Mouse (Mus musculus) neural tube, embryonic 14.5 days (tissue): ENCODE measurements at regions not wholly inside any gene's neighbourhood (a gene's known extent, or its start where the extent isn't known, plus 50 kb on each side); places are given as distances from the start of the nearest gene placed in this dataset.

ENCODE experiments used
- ATAC-seq: fragments of 200-750 bp; cut with Nextera tagmentation; 2 replicates; pipeline ENCODE4 v1.8.0; 2017; ENCODE audit warnings: low read depth, mild to moderate bottlenecking, moderate TSS enrichment, moderate library complexity
- H3K27ac ChIP-seq: fragments of 300-500 bp; sonication (generic); 2 replicates; pipeline ENCODE4 v1.5.1; 2014; ENCODE audit warnings: low read depth, mild to moderate bottlenecking, control low read depth, low read length, moderate library complexity, mixed read lengths
- H3K27me3 ChIP-seq: fragments of 300-500 bp; sonication (generic); 2 replicates; pipeline ENCODE4 v1.6.1; 2014; ENCODE audit warnings: low read length; ENCODE audit not compliant: control insufficient read depth, insufficient read depth
- H3K36me3 ChIP-seq: fragments of 300-500 bp; sonication (generic); 2 replicates; pipeline ENCODE4 v1.6.1; 2014; ENCODE audit warnings: low read length, mixed read lengths; ENCODE audit not compliant: control insufficient read depth, insufficient read depth
- H3K4me1 ChIP-seq: fragments of 300-500 bp; sonication (generic); 2 replicates; pipeline ENCODE4 v1.6.1; 2014; ENCODE audit warnings: low read length; ENCODE audit not compliant: control insufficient read depth, insufficient read depth
- H3K4me2 ChIP-seq: fragments of 300-500 bp; sonication (generic); 2 replicates; pipeline ENCODE4 v1.6.1; 2014; ENCODE audit warnings: mild to moderate bottlenecking, low read depth, low read length, control low read depth
- H3K4me3 ChIP-seq: fragments of 300-500 bp; sonication (generic); 2 replicates; pipeline ENCODE4 v1.5.1; 2014; ENCODE audit warnings: low read depth, low read length, control low read depth, mixed read lengths
- H3K9ac ChIP-seq: fragments of 300-500 bp; sonication (generic); replicated peaks from 2 replicates; pipeline ENCODE4 v1.6.1; 2014; ENCODE audit warnings: low read depth, mild to moderate bottlenecking, control low read depth, low read length, mixed read lengths
- H3K9me3 ChIP-seq: fragments of 300-500 bp; sonication (generic); 2 replicates; pipeline ENCODE4 v1.6.1; 2016; ENCODE audit warnings: low read length; ENCODE audit not compliant: control insufficient read depth
- WGBS: fragments of 180-500 bp; shearing (Covaris S2); extraction: QIAGEN DNeasy Blood & Tissue Kit; methylation state at CpG from one replicate; pipeline ENCODE4 v1.1.7; 2014; 5-methylcytosine and 5-hydroxymethylcytosine counted together

DNA sequence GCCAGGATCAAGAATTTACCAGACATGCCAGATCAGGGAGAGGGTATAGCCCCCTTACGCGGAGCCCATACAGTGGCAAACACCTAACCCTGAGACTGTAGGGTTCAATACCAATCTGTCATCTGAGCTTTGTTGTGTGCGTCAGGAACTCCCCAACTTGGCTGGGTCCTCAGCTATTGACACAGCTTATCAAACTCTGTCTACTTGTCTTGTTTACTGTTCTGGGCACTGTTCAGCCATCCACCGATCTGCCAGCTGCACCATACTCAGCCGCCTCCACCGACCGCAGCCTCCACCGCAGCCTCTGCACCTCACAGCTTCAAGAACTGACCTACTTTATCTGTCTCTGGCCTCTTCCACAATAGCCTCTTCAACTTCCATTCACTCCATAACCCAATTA, 80.1 kb upstream of the Mapk10 start:
- H3K27ac ChIP-seq, result no peak overlapping the region
- ATAC-seq, result no peak

DNA sequence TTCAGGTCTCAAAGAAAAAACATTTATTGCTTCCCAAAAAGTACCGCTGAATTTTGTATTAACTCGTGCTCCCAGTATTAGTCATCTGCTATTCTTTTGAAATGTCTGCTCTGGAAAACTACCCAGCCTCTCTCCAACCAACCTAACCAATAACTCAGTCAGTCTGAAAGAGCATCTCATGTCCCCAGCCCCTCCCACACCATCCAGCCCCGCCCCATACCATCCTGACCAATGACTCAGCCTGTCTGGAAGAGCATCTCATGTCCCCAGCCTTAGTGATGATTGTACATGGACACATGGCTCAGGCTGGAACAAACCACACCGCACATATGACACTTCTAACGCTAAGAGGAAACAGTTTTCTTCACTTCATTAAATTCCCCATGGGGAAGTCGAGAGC, 58.1 kb upstream of the Mapk10 start:
- WGBS, result 87% methylated on average over 6 of the region's 6 CpGs
- no peaks in the 10 kb centered on the region for H3K36me3 ChIP-seq
- ATAC-seq, result no peak

More for the DNA sequence above, 80.1 kb upstream of the Mapk10 start:
- no peaks in the 10 kb centered on the region for H3K36me3 ChIP-seq
- no peaks in the 10 kb centered on the region for H3K27me3 ChIP-seq
- H3K4me2 ChIP-seq, result no peak overlapping the region
- 90% methylated on average over 8 of the region's 8 CpGs for WGBS
- H3K4me3 ChIP-seq, result no peak overlapping the region
- H3K9me3 ChIP-seq, result no peaks in the 10 kb centered on the region
- no peak overlapping the region for H3K9ac ChIP-seq
- no peaks in the 10 kb centered on the region for H3K4me1 ChIP-seq

DNA sequence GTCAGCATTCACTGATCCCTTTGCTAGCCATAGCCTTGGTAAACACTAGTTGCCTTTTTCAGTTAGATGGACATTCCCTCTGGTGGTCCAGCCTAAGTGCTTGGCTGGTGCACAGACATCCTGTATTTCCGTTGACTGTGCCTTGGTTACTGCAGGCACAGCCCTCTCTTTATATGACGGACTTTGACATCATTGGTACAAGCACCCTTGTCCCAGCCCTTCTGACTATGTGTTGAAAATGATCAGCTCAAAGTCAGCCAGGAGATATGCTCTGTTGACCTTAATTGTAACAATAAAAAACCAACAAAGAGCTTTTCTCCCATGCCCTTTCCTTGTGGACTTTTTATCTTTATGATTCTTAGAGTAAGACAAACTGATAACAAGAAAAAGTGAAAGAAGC, 53.8 kb upstream of the Mapk10 start:
- no peaks in the 10 kb centered on the region for H3K36me3 ChIP-seq
- H3K4me2 ChIP-seq, result no peak overlapping the region
- no peak overlapping the region for H3K9ac ChIP-seq
- 83% methylated on average over 2 of the region's 2 CpGs for WGBS
- ATAC-seq, result no peak
- no peaks in the 10 kb centered on the region for H3K9me3 ChIP-seq
- no peaks in the 10 kb centered on the region for H3K4me1 ChIP-seq
- H3K27ac ChIP-seq, result no peak overlapping the region
- H3K27me3 ChIP-seq, result no peaks in the 10 kb centered on the region
- H3K4me3 ChIP-seq, result no peak overlapping the region

More for the DNA sequence above, 58.1 kb upstream of the Mapk10 start:
- Histone ChIP-seq H3K4me2 (no peak overlapping the region), H3K27me3 (no peaks in the 10 kb centered on the region), H3K27ac (no peak overlapping the region), H3K9me3 (no peaks in the 10 kb centered on the region), H3K4me1 (no peaks in the 10 kb centered on the region), H3K9ac (no peak overlapping the region), H3K4me3 (no peak overlapping the region)

DNA sequence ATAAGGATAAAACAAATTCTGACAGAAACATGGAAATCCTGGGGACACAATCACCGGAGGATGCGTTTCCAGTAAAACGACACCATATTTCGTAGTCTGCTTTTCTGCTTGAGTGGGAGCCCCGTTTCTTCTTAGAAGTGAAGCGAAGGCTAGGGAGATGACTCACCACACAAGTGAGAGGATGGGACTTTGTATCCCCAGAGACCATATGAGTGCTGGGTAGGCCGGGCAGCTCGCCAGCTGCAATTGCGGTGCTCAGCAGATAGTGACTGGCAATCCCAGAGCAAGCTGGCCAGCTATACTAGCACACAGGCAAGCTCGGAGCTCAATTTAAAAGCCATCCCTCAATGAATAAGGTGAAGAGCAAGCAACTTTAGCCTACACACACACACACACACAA, 50.3 kb upstream of the Mapk10 start:
- Histone ChIP-seq H3K27ac (no peak overlapping the region), H3K4me2 (no peak overlapping the region), H3K4me3 (no peak overlapping the region), H3K9me3 (no peaks in the 10 kb centered on the region), H3K36me3 (no peaks in the 10 kb centered on the region), H3K9ac (no peak overlapping the region), H3K4me1 (no peaks in the 10 kb centered on the region), H3K27me3 (no peaks in the 10 kb centered on the region)
- WGBS, result 80% methylated on average over 10 of the region's 10 CpGs
- no peak for ATAC-seq
